Mouse (Mus musculus): Measurements from ENCODE around the gene Cacna1b. TPM values are rescaled to one million over a fixed set of nuclear protein-coding genes. Genes with fewer than 3 reads are reported as not detected.

Gene Cacna1b
- total RNA-seq, 2 experiments from 2014 or later: 0.03 to 0.05 TPM

DNA sequence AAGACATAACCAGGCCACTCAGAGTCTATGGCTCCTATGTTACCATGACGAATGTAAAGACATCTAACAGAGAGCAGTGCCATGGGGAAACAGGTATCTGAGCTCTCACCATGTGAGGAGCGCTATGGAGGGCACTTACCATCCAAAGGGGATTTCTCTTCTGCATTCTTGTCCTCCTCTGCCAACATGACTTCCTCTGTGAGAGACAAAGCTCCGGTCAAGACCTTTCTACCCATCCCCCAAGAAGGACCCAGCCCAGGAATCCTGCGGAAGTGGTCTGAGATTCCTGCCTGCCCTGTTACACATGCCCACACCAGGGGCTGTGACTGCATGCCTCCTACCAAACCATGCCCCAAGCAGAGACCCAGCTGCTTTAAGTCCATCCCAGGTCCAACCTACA lies 44.0 kb downstream of the Cacna1b start:
- no peak for DNase-seq

DNA sequence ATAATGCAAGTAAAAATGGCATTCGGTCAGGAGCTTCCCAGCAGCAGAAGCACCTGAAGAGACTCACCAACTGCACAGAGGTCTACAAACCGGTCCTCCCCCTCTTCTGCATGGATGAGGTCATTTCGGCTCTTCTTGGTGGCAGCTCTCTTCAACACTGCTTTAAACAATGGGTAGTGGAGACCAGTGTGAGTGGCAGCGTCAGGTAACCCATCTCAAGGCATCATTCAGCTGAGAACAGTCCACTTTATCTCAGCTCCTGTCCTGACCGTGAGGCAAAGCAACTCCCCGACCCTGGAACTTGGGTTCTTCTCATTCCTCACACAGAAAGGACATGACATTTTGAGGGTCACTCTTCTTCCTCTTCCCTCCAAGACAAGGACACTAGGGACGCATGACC lies 45.0 kb downstream of the Cacna1b start:
- DNase-seq: no peak

DNA sequence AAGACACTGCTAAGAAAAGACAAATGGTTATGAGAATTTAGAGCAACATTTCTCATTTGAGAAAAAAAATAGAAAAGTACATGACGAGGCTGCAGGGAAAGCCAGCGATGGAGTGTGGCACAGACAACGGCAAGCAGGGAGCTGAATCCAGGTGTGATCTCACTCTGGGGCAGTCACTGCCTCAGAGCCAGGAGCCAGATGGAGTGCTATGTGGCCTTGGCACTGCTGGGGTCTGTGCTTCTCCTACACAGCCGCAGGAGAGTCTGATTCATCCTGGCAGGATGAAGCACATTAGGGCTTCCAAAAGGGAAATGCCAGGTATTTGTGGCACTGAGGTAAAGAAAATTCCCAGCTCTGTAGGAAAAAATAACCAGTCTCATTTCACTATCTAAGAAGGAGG lies 45.5 kb downstream of the Cacna1b start:
- no peak for DNase-seq

DNA sequence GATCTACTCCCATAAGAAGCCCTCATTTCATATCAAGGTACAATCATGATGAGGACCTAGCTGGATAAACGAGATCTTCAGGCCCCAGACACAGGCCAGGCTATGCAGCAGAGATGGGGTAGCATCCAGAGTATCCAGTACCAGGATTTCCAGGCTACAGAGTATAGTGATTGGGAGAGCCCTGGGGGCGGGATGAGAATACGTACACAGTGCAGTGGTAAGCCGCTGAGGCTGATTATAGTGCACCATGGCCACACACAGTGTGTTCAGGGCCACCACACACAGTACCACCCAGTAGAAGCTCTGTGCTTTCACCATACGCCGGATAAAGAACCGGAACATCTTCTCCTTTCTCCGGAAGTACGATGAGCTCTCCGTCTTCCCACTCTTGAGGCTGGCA lies 57.0 kb downstream of the Cacna1b start:
- no peak for DNase-seq

DNA sequence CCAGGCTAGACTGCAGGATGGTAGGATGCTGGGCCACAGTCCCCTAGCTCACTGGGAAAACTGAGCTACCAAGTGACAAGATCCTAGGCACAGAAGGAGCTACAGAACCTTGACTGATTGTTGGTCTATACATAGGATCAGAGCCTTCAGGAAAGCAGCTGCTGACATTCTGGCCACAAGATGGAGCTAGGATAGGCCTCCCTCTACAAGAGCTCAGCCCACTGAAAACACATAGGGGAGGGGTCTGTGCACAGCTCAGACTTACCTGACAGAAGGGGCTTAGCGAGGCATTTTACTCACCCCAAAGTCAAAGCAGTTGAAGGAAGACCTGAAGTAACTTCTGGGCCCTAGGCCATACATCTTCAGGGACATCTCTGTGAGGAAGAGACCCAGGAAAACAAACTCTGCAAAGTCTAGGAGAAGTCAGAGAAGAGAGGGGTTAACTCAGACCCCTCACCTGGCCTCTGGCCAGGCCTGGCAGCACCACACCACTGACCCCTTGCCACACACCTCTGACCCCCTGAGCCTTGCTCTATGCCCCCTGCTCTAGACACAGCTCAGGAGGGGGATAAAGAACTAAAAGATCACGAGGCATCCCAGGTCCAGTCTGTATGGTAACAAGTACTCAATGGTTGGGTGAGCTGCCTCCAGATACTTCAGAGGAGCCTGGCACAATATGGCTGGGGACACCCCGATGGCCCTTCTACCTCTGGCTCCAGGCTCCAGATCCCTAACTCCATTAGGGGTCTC lies 60.6 kb downstream of the Cacna1b start:
- no peak for DNase-seq

DNA sequence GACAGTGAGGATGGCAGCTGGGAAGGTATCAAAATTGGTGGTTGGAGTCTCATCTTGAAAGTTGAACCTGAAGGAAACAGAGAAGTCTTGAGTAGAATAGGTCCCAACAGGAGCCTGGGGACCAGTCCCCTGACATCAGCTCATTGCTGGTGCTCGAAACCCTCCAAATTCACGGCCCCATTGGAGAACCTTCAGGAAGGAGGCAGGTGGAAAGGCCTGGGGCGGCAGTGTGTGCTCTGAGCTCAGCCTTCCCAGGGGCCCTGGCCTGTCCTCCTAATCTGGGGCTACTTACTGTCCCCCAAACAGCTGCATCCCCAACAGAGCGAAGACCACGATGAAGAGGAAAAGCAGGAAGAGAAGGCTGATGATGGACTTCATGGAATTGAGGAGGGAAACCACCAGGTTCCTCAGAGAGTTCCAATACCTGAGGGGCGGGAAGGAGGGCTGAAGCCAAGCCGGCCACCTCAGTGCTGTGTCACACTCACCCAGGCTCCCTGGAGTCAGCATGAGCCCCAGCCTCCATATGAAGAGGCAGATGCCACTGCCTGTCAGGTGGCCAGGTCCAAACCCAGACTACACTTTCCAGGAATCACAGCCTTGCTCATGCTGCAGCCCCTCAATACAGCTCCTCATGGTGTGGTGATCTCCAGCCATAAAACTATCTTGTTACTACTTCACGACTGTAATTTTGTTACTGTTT lies 65.5 kb downstream of the Cacna1b start:
- no peak for DNase-seq

DNA sequence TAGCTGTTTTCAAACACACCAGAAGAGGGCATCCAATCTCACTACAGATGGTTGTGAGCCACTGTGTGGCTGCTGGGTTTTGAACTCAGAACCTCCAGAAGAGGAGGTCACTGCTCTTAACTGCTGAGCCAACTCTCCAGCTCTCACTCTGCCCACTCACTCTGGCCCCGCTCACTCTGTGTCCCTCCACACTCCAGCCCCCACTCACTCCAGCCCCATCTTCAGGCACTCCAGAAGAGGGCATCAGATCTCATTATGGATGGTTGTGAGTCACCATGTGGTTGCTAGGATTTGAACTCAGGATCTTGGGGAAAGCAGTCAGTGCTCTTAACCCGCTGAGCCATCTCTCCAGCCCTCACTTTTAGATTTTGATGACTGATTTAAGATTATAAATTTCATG lies 70.6 kb downstream of the Cacna1b start:
- no peak for DNase-seq

DNA sequence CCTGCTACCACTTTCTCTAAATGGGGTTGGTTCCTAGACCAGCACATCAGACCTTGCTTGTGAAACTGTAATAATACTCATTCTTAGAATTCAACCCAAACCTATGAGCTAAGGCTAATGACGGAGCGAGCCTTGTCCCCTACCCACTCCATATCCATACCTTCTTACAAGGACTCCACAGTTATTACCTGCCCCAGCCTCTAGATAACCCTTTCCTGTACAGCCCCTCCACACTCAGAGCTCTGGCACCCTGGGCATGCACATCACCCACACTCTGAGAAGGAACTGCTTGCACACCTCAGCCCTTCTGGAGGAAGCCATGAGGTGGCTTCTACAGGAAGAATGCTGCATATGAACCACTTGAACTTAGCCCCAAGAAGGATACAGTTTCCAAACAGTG lies 72.6 kb downstream of the Cacna1b start:
- DNase-seq: no peak

DNA sequence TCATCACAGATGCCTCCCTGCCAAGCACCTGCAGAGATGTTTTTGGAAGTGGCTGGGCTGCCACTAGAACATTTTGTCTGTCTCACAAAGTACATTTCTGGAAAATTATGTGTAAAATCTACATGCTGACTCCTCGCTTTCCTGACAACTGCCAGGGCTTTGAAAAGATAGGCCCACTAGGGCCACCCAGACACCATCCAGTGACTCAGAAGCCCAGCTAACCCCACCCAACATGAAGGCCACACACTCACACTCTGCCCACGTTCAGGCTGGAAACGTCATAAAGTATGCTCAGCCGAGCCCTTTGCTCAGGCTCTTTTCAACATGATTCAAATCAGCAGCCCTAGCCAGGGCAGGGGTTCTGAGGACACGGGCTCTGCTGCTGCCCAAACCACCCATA lies 77.6 kb downstream of the Cacna1b start:
- DNase-seq: no peak

DNA sequence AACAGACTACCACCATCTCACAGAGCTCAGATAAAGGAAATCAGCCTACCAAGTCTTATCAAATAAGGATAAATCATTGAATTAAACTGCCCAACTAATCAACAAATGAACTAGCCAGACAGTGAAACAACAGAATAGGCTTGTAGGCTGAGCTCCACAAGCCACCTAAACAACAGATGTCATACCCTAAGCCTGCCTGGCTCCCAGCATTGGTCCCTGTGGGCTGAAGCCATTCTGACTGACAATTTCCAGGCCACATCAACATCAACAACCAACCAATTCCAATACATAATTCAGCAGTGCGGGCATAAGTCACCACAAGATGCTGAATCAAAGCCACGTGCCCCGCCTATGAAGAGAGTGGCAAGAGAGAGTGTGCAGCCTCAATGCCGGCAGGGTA lies 78.2 kb downstream of the Cacna1b start:
- DNase-seq: no peak

DNA sequence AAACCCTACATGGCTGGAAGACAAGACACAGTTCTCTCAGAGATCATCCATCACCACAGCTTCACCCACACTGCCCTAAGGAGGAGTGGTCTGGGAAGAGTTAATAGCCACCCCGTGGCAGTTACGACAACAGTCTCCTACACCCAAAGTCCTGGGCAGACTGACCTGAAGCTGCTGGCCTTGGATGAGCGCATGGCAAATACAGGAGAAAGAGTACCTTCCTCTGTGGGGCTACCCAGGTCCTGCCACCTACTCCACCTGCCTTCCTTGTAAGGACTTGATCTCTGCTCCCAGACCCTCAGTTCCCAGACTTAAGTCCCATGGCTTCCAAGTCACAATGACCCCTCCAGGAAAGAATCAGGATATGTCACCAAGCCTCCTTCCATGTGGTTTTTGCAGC lies 79.7 kb downstream of the Cacna1b start:
- no peak for DNase-seq

DNA sequence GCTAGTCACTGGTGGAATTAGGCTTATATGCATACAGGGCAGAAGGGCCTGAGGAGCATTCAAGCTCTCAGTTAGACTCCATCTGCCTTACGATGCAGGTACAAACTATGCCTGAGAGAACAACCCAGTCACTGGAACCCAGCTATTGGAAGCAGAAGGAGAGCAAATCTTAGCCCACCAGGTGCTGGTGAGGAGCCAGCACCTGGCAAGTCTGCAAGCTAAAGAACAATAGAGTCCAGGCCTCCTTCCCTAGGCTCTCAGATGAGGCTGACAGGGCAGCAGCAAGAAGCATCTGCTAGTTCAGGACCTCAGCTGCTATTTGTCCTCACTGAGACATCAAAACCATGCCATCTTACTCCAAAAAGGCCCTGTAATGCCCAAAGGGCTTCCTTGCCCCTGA lies 82.2 kb downstream of the Cacna1b start:
- no peak for DNase-seq

DNA sequence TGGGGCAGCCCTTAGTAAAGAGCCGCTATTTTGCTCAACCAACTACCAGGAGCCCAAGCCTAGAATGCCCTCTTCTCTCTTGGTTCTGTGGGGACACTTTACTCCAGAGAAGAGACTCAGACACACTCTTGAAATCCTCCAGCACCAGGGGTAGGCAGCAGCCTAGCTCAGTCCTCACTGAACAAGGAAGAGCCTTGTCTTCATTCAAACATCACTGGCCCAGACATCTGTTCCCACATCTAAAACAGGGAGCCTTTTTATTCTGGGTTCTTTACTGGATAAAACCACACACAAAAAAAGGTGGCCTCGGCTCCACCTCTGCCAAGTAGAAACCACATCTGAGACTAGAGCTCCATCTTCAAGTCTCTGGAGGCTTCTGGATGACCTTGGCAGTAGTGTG lies 82.8 kb downstream of the Cacna1b start:
- DNase-seq: no peak

DNA sequence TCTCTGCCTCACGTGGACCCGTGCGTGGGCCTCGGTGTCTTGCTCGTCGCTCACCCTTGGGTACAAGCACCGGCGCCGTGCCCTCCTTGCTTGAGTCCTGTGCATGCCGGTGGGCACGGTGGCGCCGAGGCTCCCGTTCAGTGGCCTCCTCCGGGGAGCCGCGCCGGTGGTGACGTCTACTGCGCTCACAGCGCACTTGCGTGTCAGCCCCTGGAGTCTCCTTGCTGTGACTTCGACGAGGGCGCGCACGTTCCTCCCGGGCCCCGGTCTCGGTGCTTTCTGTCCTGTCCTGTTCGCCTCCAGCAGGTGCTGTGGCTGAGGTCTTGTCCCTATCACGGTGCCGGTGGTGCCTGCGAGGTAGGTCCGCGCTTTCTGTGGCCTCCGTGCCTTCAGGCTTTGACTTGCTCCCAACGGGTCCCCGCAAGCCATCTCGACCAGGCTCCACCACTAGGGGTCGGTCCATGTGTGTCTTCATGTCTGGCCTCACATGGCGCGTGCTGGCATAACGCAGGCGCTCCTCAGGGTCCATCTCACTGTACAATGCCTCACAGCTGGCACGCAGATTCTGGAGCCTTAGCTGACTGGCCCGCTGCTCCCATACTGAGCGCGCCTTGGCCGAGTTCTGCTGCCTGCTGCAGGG lies 83.8 kb downstream of the Cacna1b start:
- no peak for DNase-seq

DNA sequence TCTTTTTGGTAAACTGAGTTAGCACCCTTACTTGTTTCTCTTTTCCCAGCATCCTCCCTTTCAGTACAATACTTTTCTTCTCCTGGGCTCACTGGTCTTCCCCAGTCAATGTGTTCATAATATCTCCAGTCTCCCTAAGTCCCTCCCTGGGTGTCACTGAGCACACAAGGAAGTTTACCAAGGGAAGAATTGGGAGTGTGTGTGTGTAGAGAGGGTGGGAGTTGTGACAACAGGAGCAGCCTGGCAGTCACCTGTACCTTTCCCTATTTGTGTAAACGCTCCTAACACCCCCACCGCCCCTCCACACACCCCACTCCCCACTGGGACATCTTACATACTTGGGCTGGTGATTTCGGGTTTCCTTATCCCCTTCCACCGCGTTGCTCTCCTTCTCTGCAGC lies 84.4 kb downstream of the Cacna1b start:
- no peak for DNase-seq

DNA sequence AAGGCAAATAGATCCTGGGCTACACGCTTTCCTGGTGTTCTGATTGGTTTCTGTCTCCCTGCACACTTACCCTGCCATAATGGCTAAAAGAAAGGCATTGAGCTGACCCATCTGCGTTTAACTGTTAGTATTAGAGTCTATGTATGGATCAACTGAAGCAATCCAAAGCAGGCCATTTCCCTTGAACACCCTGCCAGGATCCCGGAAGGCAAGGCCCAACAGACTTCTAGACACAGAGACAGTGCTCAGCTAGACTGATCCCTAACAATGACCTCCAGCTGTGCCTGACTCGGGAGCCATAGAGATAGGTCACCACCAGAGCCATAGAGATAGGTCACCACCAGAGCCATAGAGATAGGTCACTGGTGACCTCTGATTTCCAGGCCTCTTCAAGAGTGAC lies 84.8 kb downstream of the Cacna1b start:
- DNase-seq: no peak

DNA sequence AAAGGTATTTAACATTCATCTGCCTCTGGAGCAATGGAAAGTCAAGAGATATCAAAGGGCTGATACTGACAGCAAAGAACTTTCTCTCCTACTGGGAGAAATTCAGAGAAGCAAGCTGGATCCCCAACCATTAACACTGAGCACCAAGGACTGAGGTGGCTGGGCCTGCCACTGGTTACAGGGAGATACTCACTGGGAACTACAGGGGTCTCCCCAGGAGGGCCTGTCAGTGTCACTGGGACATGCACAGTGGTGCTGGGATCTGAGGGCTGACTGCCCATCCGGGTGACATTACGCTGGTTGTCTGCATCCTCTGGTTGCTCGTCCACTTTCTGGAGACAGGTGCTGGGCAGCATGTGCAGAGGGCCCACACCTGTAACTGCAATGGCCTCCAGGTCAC lies 85.3 kb downstream of the Cacna1b start:
- DNase-seq: no peak

DNA sequence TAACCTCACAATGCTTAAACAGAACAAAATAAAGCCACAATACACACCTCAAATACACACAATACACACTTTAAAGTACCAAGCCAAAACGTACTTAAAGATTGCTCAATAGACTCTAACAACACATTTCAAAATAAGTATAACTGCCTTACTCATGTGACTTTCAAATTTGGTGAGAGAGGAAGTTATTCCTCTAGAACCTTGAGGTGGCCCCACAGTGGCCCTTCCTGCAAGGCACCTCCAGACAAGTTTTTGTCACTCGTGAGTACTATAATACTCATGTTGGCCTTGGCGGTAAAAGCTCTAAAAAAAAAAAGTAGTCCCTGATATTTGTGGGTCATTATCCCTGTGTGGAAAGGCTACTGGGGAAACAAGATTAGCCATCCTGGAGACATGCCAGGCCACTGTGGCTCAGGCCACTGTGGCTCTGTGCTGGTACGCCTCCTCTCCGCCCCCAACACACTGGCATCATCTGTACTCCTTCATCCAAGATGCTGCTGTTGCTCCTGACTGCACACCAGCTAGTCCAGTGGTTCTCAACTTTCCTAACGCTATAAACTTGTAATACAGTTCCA lies 88.4 kb downstream of the Cacna1b start:
- no peak for DNase-seq

DNA sequence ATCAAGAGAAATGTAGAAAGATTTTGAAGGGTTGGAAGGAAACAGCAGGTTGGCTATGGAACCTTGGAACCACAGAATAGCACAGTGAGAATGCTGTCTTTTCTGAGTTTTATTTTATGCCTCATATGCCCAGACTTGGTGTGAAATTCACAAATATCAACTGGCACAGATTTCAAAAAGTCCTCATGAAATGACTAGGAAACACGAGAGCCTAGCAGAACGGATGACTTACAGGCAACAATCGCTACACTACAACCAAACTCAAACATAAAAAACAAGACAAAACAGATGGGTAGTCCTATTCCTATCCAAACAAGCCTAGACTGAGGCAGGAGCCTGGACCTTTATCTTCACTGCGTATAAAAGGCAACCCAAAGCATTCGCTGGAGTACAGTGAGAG lies 94.4 kb downstream of the Cacna1b start:
- no peak for DNase-seq

DNA sequence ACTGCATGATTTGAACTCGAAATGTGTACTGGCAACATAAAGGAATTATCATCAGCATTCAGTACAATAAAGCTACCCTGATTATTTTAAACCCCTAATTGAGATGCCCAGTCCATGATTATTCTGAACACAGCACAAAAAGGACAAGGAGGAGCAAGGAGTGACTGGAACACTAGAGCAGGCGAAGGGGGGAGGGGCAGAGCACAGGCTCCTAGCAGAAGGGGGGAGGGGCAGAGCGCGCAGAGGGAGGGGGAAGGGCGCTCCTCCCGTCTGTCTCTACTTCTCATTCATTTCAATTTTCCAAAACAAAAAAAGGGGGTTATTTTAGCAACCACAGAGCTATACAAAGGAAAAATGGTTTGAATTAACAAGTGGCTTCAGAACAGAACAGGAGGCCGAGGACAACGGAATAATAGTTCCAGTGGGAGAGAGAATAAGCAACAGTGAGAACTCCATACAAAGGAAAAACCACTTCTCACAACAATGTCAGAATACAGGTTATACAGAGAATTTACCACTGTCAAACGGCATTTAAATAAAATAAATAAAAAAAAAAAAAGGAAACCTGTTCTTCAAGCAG lies 98.2 kb downstream of the Cacna1b start:
- no peak for DNase-seq

DNA sequence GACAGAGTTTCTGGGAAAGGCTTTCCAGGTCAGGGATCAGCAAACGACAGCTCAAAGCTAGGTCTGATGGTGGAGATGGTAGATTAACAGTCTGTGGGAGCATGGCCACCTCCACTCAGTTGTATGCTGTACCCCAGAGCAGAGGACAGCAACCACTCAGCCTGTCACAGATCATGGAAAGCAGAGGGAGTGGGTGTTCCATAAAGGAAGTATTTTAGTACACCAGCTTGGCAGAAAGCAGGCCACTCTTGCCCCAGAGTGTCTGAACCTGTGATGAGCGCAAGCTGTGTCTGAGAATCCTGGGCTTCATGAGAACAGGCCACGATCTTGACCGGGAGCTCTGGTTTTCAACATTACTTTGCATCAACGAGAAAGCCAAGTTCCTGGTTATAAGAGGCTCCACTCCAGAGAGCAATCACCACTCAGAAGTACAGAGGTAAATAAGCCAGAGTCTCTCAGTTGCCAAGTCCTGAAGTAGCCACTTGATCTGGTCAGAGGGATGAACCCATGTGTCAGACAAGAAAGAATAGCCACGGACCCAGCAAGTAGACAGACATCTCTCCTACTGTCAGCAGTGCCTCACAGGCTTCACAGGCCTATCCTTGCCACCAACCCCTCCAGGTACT lies 103.7 kb downstream of the Cacna1b start:
- no peak for DNase-seq

DNA sequence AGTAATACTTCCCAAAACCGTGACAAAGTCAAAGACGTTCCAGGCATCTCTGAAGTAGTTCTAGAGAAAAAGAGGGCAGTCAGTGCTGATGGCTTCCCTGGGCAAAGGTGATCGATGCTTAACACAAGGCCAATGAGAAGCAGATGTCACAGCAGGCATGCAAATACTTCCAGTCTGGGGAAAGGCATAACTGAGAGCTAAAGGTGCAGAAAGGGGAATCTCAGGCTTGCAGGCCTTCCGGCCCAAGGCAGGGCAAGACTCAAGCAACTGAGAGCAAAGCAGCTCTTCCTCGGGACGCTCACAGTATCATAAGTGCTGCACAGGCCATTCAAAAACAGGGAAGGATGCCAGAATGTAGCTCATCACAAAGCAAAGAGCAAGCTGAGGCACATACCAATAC lies 114.4 kb downstream of the Cacna1b start:
- DNase-seq: no peak

Data from gastrocnemius, postnatal 25 days (tissue).